Mouse (Mus musculus) megakaryocyte, adult 5-6 weeks (primary cell): ENCODE measurements around the gene Ftl1-ps1. TPM values are rescaled to one million over a fixed set of nuclear protein-coding genes. Genes with fewer than 3 reads are reported as not detected.

Experiments used
- ATAC-seq: 2 replicates; pipeline ENCODE4 v1.8.0; 2016; ENCODE audit warnings: mild to moderate bottlenecking, inconsistent platforms; ENCODE audit not compliant: poor library complexity, severe bottlenecking
- total RNA-seq, 2 experiments: library from RNA; stranded (forward) in 1 of 2; stranded (reverse) in 1 of 2; fragments of 153-499, 151-499 nt in 1 of 2; fragments of 221-1000, 200-1000 nt in 1 of 2; gene quantifications; 2 replicates each; pipeline versions ENCODE4 v1.2.3 to v1.2.4; 2015 to 2017

The Ftl1-ps1 gene
- total RNA-seq (2015) (154 and 174 TPM in 2 replicates), total RNA-seq (2017) (32.7 and 33.9 TPM in 2 replicates)

DNA sequence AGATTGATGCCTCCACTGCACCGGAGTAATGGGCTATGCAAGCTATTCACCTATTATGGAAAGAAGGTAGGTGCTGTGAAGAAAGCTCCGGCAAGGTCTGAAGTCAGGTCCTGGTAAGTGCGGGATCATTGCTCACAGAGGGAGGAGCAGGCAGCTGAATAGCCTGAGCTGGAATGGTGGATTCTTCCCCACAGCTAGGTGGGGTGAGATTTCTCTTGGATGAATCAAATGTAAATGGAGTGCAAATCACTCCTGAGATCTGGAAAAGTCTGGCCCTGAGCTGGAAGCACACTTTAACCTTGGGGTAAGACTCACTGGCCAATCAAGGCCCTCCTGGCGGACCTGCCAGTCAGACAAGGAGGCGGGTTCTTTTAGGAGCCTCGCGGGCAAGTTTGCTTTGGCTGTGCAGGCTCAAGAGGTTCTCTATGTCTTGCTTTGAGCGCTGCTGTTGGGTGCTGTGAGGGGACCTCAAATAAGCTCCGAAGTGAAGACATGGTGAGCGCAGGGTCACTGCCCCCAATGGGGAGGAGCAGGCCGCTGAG, at the start of gene Ftl1-ps1:
Gene Ftl1-ps1 (plus strand): TSS at position 397 of the 542 bp plus-strand sequence.
- ATAC-seq = no peak

- no peak for ATAC-seq
Measured at GRCm38 (mm10) chr13:74350435-74350906, 49.0 kb upstream of the Ftl1-ps1 start.

DNA sequence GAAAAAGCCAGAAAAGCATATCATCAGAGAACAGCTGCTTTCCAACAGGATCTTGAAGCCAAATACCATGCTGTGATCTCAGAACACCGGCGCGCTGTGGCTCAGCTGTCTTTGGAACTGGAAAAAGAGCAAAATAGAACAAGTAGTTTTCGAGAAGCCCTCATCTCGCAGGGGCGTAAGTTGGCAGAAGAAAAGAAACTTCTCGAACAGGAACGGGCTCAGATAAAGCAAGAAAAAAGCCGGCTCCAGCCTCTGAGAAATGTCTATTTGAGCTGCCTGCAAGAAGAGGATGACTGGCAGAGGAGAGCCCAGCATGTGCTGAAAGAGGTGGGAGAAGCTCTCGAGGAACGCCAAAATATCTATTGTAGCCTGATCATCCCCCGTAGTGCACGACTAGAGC, 43.0 kb upstream of the Ftl1-ps1 start:
- no peak for ATAC-seq

GRCm38 (mm10) chr13:74362218-74362617, 37.3 kb upstream of the Ftl1-ps1 start:
- ATAC-seq = peak; percentile 79

GRCm38 (mm10) chr13:74363176-74363858, 36.2 kb upstream of the Ftl1-ps1 start:
- ATAC-seq = no peak

- ATAC-seq = no peak
Measured at GRCm38 (mm10) chr13:74363859-74364235, 35.6 kb upstream of the Ftl1-ps1 start, which contains the start of gene Lrrc14b. TSS of gene Lrrc14b (minus strand) at chr13:74364005.

GRCm38 (mm10) chr13:74381533-74382276, 17.8 kb upstream of the Ftl1-ps1 start:
- ATAC-seq = no peak

DNA sequence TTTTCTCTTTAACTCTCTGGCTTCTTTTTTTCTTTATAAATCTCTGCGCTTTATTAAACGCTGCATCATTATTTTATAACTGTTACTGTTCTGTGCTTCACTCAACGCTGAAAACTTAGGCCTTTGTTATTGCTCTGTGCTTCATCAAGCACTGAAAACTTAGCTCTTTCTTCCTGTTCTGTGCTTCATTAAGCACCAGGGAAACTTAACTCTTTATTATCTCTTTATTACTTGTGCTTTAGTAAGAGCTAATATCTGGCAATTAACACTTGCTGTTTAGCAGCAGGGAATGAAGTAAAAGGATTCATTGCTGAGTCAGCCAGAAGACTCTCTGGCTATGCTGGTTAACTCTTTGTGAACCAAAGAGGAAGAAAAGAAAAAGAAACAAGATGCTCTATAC, 17.2 kb upstream of the Ftl1-ps1 start:
- no peak for ATAC-seq

DNA sequence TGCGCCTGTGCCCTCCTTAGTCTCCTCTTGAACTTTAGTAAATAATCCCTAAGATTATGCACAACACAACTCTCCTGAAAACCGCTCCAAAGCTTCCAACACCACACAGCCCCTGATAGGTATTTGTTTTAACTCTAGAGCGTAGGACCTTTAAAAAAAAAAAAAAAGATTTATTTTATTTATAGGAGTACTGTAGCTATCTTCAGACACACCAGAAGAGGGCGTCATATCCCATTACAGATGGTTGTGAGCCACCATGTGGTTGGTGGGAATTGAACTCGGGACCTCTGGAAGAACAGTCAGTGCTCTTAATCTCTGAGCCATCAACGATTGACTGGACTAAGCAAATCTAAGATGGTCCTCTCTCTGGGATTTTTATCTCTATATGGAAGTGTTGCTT, 9.8 kb upstream of the Ftl1-ps1 start:
- no peak for ATAC-seq

DNA sequence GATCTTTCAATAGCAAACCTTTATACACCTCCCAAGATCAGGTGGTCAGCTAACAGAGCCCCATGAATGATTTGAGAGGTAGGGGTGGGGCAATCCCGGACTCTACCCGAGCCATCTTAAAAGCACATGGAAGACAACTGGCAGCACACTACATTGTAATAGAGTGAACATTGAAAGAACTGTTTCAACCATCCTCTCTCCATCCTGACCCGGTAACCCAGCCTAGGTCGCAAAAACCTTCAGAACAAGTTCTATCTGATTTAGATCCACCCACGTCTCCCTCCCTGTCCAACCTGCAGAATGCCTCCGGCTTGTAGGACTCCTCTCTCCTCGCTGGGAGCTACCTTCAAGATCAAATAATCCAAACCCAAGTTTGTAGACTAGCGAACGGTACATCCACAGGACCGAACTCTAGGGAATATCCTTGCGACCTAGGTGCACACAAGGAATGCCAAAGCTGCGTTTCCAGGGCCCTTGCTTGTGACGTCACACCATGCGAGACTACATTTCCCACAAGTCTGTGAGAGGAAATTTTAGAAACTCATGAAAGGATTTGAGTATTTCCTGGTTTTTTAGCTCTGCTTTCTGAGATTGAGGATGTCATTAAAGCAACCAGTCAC, 9.0 kb upstream of the Ftl1-ps1 start, which contains the start of gene Zfp72:
Gene Zfp72 (minus strand): TSS at position 466 of the 620 bp plus-strand sequence.
- peak; percentile 91 for ATAC-seq

- ATAC-seq = no peak
Measured at GRCm38 (mm10) chr13:74391156-74391555, 8.3 kb upstream of the Ftl1-ps1 start.

- ATAC-seq = no peak
Measured at GRCm38 (mm10) chr13:74439895-74440294, 40.4 kb downstream of the Ftl1-ps1 start.

Other genes starting within 250 kb of the Ftl1-ps1 start
- 29.4 and 36.1 TPM in 2 replicates for gene Exoc3, start 191.0 kb upstream of the Ftl1-ps1 start, total RNA-seq (2015)
- 51.0 and 52.6 TPM in 2 replicates for gene Exoc3, start 191.0 kb upstream of the Ftl1-ps1 start, total RNA-seq (2017)
- gene Ahrr, start 107.4 kb upstream of the Ftl1-ps1 start, total RNA-seq (2015) = 0.29 and 1.3 TPM in 2 replicates
- gene Ahrr, start 107.4 kb upstream of the Ftl1-ps1 start, total RNA-seq (2017) = 1.1 TPM in 2 replicates
- 135 and 141 TPM in 2 replicates for gene Pdcd6, start 82.1 kb upstream of the Ftl1-ps1 start, total RNA-seq (2015)
- gene Pdcd6, start 82.1 kb upstream of the Ftl1-ps1 start, total RNA-seq (2017) = 92.4 and 99.5 TPM in 2 replicates
- 141 and 145 TPM in 2 replicates for gene Sdha, start 49.4 kb upstream of the Ftl1-ps1 start, total RNA-seq (2015)
- gene Sdha, start 49.4 kb upstream of the Ftl1-ps1 start, total RNA-seq (2017) = 165 and 179 TPM in 2 replicates
- gene Ccdc127, start 49.4 kb upstream of the Ftl1-ps1 start, total RNA-seq (2015) = 18.8 and 26.5 TPM in 2 replicates
- gene Ccdc127, start 49.4 kb upstream of the Ftl1-ps1 start, total RNA-seq (2017) = 30.9 and 54.1 TPM in 2 replicates
- gene Lrrc14b, start 35.7 kb upstream of the Ftl1-ps1 start, total RNA-seq (2015) = not detected in 2 replicates
- gene Lrrc14b, start 35.7 kb upstream of the Ftl1-ps1 start, total RNA-seq (2017) = not detected in 2 replicates
- 1.5 and 2.6 TPM in 2 replicates for gene Zfp72, start 8.9 kb upstream of the Ftl1-ps1 start, total RNA-seq (2015)
- gene Zfp72, start 8.9 kb upstream of the Ftl1-ps1 start, total RNA-seq (2017) = 0.53 and 1.7 TPM in 2 replicates
- 21.2 and 28.7 TPM in 2 replicates for gene Zfp825, start 94.3 kb downstream of the Ftl1-ps1 start, total RNA-seq (2015)
- gene Zfp825, start 94.3 kb downstream of the Ftl1-ps1 start, total RNA-seq (2017) = 8.4 and 12.4 TPM in 2 replicates
- gene Erap1, start 239.9 kb downstream of the Ftl1-ps1 start, total RNA-seq (2015) = 76.1 and 106 TPM in 2 replicates
- gene Erap1, start 239.9 kb downstream of the Ftl1-ps1 start, total RNA-seq (2017) = 112 and 123 TPM in 2 replicates